Mouse (Mus musculus) cerebellum, adult 11 months (tissue): ENCODE data around the gene Fzr1.

Experiments used
- DNase-seq: peaks from one replicate; pipeline ENCODE4 v3.0.0; 2022

Gene Fzr1

DNA sequence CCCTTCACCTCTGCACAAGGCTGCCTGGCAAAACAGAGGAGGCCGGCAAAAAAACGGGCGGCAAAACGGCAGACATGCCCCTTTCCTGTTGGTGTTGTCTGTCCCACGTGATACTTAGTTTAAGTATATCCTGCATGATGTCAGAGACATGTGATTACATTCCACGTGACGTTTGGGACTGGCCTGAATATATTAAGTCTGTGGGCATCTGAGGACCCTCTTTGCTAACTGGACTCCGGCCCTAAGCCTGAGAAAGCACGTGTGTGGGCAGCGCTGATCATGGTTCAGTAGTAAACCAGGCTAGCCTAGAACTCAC, 22.8 kb upstream of the Fzr1 start:
- no peak for DNase-seq

DNA sequence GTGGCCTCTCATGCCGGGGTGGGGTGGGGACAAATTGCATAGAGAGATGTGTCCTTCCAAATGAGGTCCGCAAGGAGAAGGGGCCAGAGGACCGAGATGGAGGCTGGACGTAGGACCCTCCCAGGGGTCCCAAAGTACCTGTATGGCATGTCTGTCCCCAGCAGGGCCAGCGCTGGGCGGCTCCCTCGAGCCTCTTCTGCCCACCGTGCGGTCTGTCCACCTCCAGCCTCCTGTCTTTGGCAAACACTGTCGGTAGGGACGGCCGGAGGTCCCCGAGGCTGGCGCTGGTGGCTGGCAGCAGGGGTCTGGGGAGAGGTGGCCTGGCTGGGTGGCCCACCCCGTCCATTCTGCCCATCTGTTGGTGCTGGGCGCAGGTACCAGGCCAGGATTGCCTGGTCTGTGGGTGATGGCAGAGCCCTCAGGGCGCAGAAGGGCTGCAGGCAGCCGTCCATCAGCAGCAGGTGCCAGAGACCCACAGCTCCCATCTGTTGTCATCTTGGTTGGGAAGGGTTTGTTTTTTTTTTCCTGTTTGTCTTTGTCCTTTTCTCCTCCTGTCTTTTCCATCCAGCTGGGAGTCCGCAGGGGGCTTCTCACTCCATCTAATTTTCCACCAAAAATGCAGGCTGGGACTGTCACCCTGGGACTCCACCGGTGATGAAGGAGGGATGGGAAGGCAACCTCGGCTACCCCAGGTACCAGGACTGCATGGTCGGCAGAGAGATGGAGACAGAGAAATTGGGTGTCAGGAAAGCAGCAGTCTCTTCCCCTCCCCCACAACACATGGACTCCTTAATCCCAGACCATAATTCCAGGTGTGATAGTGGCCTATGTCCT, 22.3 kb upstream of the Fzr1 start:
- DNase-seq = peak; percentile 88

DNA sequence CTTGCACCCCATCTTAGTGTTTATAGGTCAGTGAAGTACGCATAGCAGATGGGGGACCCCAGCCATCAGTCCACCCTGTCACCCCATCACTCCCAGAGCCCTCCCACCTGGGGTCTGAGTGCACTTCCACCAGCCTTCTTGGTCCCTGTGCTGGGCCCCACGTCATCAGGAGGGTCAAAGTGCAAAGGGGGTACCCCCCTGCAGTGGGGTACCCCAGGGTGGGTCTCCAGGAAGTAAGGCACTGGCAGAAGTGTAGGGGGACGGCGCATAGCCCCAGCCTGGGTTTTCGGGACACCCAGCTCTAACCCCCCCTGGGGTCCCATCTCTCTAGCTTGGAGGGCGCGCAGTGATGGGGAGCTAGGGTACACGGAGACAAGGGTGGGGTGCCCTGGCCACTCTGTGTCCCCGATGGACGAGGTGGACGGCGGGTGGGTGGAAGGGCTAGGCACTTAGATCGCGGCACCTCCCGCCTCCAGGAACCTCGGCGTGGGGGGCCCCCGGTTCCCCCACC, 21.5 kb upstream of the Fzr1 start:
- no peak for DNase-seq

DNA sequence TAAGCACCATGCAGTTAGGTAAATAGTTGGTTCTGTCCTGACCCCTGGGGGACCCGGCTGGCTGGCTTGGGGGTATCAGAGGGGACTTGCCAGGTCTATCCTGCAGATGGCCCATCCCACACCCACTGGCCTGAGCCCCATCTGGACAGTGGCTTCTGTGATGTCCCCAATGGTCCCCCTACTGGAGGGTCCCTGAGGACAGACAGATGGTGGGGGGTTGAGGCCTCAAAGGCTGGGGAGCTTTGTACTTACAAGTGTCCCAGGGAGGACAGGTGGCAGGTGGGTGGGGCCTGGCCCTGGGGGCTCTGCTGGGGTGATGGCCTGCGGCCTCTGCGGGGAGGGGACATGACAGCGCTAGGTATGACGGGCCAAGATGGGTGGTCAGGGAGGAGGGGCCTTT, 21.0 kb upstream of the Fzr1 start:
- DNase-seq = no peak

- DNase-seq = no peak
These were observed 18.4 kb upstream of the Fzr1 start for GRCm38 (mm10) chr10:81396749-81397148.

DNA sequence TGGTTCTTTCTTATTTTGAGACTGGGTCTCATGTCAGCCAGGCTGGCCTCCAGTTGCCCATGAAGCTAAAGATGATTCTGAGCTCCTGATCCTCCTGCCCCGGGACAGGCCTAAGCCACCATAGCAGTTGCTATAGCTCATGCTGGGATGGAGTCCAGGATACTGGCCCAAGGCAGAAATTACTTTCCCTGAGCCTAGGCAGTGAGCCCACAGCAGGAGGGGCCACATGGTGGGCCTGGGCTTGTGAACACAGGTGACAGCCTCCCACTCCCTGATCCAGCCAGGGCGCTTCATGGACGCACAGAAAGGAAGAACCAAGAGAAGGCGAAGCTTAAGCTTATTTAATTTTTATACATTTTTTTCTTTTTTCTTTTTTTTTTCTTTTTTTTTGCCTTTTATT, 17.5 kb upstream of the Fzr1 start:
- DNase-seq = no peak

GRCm38 (mm10) chr10:81395127-81395526, 16.8 kb upstream of the Fzr1 start:
- DNase-seq = peak; percentile 73

DNA sequence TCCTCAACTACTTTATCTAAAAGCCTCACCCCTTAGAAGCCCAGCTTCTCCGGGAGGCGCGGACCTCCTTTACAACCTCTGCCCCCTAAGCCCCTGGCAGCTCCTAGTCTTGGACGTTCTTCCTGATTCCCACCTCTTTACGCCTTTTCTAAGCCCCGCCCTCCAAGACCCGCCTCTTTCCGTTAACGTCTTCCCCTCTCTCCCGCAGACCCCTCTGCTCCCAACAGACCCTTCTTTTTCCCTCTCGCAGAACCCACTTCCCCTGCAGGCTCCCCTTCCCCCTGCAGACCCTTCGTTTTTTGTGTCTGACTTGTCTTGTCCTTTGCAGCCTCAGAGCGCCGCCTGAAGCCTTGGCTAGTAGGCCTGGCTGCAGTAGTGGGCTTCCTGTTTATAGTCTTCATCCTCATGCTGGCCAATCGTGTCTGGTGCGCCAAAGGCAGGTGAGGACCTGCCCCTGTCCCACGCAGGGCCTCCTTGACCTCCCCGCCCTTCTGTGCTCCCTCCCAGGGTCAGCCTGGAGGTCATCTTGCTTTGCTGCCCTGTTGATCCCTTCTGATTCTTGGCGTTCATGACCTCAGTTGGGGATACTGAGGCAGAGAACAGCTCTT, 15.2 kb upstream of the Fzr1 start:
- no peak for DNase-seq

- DNase-seq = no peak
These were observed 14.5 kb upstream of the Fzr1 start, which contains the start of gene Smim24 for GRCm38 (mm10) chr10:81392781-81393185. TSS of gene Smim24 (plus strand) at chr10:81393051.

DNA sequence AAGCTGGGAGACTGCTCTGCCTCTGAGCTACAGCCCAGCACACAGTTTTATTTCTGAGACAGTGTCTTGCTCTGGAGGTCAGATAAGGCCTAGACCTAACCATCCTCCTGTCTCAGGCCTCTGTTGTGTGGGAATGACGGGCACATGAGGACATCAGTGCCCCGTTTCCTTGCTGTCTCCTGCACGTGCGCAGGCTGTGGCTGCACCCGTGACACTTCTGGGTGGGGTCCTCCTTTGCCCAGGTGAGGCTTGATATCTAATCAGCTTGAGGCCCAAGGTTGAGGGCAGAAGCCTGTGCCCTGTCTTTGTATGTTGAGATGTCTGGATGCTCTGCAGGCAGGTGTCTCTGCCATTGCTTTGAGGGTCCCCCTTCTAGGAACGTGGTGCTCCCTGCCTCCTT, 14.0 kb upstream of the Fzr1 start:
- DNase-seq = no peak

GRCm38 (mm10) chr10:81390678-81390965, 12.3 kb upstream of the Fzr1 start:
- DNase-seq = no peak

DNA sequence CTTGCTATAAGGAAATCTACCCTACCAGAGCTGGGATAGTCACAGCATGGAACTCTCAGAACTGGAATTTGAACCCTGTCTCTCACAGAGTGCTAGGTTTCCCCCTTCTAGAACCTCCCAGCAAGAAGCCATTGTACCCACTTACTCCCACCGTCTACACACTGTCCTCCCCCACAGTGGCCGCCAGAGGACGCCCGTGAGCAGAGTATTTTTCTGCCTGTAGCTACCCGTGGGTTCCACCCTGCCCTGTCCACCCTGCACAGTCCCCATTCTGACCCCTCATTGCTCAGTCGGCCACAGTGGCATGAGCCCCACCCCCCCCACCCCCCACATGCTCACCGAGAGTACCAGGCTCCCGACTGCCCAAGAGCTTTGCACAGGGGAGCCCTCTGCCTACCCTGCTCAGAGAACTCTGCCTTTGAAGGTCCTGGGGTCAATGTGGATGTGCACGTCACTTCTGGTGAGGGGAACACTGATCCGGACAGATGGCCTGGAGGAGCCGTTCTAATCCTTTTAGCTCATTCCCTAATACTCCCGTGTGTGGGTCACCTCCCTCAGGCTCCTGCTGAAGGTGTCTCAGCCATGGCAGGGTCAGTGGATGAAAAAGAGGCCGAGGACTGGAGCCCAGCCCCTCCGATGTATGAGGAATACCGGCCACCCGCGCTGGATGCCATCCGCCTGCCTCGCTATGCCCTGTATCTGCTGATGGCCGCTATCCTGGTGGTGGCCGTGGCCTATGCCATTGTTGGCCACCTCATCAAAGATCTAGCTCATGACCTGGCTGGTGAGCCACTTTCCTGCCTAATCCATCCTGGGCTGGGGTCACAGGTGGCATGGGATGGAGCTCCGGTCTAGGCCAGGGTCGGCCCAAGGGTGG, 11.7 kb upstream of the Fzr1 start:
- DNase-seq = peak; percentile 74

DNA sequence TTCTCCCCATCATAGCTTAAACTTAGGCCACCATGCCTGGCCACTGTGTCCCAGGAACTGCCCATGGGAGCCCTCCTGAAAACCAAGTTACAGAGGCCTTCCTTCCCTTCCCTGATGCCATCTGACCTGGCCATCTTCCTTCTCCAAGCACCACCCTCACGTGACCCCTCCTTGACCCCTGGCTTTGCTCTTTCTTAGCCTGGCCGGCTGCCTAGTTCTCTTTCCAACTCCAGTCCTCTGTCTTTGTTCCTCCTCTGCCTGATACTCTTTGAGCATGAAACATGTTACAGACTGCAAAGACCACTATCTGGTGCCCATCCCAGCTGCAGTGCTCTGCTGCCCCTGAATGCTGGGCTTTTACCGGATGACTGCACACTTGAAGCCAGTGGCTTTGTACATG, 11.1 kb upstream of the Fzr1 start:
- no peak for DNase-seq

DNA sequence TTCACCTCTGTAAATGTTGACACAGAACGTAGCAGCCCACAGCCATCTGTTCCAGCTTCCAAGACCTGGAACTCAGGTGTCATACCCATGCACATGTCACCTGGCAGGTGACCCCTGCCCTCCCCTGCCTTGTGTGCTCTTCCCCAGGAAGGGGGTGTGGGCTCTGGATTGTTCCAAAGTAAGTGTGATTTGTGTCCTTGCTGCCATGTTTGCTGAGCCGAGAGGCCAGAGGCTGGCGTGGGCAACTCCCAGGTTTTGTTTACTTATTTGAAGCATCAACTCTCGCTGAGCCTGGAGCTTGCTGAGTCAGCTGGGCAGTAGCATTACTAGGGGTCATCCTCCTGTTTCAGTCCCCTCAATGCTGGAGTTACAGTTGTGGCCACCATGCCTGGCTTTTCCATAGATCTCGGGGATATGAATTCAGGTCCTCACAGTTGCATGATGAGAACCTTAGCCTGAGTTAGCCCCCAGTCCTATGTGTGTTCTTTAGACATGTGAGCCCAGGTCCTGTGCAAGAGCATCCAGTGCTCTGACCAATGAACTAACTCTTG, 10.3 kb upstream of the Fzr1 start, which contains the start of gene Gm48552:
TSS of gene Gm48552 (plus strand) at position 501 of the 551 bp plus-strand sequence.
- no peak for DNase-seq

DNA sequence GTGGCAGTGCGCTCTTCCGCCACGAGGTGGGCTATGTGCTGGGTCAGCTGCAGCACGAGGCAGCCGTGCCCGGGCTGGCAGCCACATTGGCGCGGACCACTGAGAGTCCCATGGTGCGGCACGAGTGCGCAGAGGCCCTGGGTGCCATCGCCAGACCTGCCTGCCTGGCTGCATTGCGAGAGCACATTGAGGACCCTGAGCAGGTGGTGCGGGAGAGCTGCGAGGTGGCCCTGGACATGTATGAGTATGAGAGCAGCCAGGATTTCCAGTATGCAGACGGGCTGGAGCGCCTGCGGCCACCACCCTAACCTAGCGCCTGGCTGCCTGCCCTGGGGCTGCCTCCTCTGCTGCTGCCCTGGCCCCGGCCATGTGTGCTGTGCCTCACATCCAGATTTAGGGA, 9.4 kb upstream of the Fzr1 start:
- no peak for DNase-seq

DNA sequence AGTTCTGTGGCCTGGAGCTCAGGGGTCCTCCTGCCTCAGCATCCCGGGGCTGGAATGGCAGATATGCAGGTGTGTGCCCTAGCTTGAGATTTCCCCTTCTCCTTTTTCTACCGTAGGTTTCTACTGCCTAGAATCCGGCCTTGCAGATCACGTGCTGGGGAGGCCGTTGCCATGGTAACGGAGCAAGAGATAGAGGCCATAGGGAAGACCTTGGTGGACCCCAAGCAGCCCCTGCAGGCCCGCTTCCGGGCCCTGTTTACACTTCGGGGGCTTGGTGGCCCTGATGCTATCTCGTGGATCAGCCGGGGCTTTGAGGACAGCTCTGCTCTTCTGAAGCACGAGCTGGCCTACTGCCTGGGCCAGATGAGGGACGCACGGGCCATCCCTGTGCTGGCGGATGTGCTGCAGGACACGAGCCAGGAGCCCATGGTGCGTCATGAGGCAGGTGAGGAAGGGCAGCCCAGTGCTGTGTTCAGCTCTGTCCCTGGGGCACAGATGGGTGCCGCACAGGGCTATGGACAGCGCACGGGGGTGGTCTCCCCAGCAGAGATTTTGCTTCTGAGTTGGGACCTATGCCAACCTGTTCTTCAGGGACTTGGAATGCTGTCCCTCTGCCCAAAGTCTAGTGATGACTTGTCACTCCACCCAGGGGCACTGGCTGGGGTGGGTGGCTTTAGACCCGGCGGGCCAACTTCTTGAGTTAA, 7.4 kb upstream of the Fzr1 start:
- DNase-seq = no peak

GRCm38 (mm10) chr10:81384605-81384982, 6.3 kb upstream of the Fzr1 start:
- no peak for DNase-seq

DNA sequence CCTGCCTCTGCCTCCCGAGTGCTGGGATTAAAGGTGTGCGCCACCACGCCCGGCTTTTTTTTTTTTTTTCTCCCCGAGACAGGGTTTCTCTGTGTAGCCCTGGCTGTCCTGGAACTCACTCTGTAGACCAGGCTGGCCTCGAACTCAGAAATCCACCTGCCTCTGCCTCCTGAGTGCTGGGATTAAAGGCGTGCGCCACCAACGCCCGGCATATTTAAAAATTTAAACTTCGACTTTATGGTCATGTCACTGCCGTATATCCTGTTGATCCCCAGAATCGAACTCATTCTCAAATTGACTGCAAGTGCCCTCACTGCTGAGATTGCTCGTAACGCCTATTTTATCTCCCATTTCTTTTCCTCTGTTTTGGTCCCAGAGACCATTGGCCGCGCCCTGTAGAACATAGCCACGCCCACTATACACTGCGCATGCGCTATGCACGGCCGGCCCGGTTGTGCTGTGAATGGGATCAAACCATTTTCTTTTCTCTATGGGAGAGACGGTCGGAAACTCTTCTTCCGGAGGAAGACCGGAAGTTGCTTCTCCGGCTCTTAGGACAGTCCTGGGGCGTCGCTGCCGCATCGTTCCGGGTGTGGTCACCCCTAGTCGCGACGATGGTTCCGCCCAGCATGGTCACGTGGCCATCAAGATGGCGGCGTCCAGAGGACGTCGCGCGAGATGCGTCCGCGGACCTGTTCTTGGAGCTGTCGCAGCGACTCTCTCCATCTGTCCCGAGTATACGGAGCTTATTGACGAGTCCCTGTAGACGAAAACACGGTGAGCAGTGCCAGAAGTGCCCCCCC, 5.7 kb upstream of the Fzr1 start, which contains the start of the genes Dohh and Gm48551:
TSS of gene Dohh (plus strand) at position 627 of the 803 bp plus-strand sequence.
TSS of gene Gm48551 (plus strand) at position 665 of the 803 bp plus-strand sequence.
- DNase-seq = peak; percentile 99

GRCm38 (mm10) chr10:81382039-81382438, 3.7 kb upstream of the Fzr1 start:
- DNase-seq = no peak

- no peak for DNase-seq
These were observed 1.6 kb upstream of the Fzr1 start for GRCm38 (mm10) chr10:81379809-81380378.

DNA sequence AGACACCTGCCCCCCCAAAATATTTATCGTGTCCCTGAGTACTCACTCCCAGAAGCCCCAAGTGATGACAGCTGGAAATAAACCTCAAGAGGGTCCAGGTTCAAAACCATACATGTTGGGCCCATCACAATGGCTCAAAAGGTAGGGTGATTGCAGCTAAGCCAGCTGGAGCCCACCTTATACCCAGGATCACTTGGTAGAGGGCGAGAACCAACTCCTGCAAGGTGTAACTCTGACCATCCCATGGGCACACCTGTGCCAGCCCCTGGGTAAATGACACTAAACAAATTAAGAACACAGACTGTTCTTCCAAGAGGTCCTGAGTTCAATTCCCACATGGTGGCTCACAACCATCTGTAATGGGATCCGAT, 852 bp upstream of the Fzr1 start:
- DNase-seq = no peak
